Mouse (Mus musculus) midbrain, embryonic 14.5 days (tissue): ENCODE data around the gene Ap1ar. TPM values are rescaled to one million over a fixed set of nuclear protein-coding genes. Genes with fewer than 3 reads are reported as not detected.

Experiments used
- ATAC-seq: fragments of 200-750 bp; cut with Nextera tagmentation; 2 replicates; pipeline ENCODE4 v1.8.0; 2017; ENCODE audit warnings: moderate number of reproducible peaks, moderate library complexity; ENCODE audit not compliant: low FRiP score, low TSS enrichment
- DNase-seq: peaks from one replicate; pipeline ENCODE4 v3.0.0-alpha.2; 2015
- H3K27ac ChIP-seq: fragments of 300-500 bp; sonication (generic); replicated peaks from 2 replicates; pipeline ENCODE4 v1.5.1; 2014; ENCODE audit warnings: mild to moderate bottlenecking, low read depth, low read length, moderate library complexity
- H3K27me3 ChIP-seq: fragments of 300-500 bp; sonication (generic); 2 replicates; pipeline ENCODE4 v1.6.1; 2014; ENCODE audit warnings: low read length, control low read depth, mixed read lengths; ENCODE audit not compliant: control insufficient read depth, insufficient read depth
- H3K36me3 ChIP-seq: fragments of 300-500 bp; sonication (generic); 2 replicates; pipeline ENCODE4 v1.6.1; 2014; ENCODE audit warnings: low read length, control low read depth; ENCODE audit not compliant: control insufficient read depth, insufficient read depth
- H3K4me1 ChIP-seq: fragments of 300-500 bp; sonication (generic); 2 replicates; pipeline ENCODE4 v1.6.1; 2014; ENCODE audit warnings: mild to moderate bottlenecking, antibody characterized with exemption, low read length, control low read depth; ENCODE audit not compliant: control insufficient read depth, insufficient read depth
- H3K4me2 ChIP-seq: fragments of 300-500 bp; sonication (generic); 2 replicates; pipeline ENCODE4 v1.6.1; 2014; ENCODE audit warnings: mild to moderate bottlenecking, low read length, moderate library complexity
- H3K4me3 ChIP-seq: fragments of 300-500 bp; sonication (generic); replicated peaks from 2 replicates; pipeline ENCODE4 v1.5.1; 2014; ENCODE audit warnings: low read depth, low read length
- H3K9ac ChIP-seq: fragments of 300-500 bp; sonication (generic); replicated peaks from 2 replicates; pipeline ENCODE4 v1.6.1; 2014; ENCODE audit warnings: mild to moderate bottlenecking, low read length, moderate library complexity
- H3K9me3 ChIP-seq: fragments of 300-500 bp; sonication (generic); 2 replicates; pipeline ENCODE4 v1.6.1; 2016; ENCODE audit warnings: low read length, control low read depth, mixed read lengths; ENCODE audit not compliant: control insufficient read depth
- WGBS: fragments of 180-500 bp; shearing (Covaris S2); extraction: QIAGEN DNeasy Blood & Tissue Kit; methylation state at CpG from one replicate; pipeline ENCODE4 v1.1.7; 2014; 5-methylcytosine and 5-hydroxymethylcytosine counted together
- polyA plus RNA-seq: library from polyadenylated mRNA; unstranded; fragments of >200 nt; fragmentation: Nextera tagmentation; extraction: Ambion mirVana; gene quantifications from 2 replicates; pipeline ENCODE4 v1.2.1, GENCODE M21; 2014

The Ap1ar gene
- polyA plus RNA-seq, 1 experiment from 2014 or later = 83.4 TPM

DNA sequence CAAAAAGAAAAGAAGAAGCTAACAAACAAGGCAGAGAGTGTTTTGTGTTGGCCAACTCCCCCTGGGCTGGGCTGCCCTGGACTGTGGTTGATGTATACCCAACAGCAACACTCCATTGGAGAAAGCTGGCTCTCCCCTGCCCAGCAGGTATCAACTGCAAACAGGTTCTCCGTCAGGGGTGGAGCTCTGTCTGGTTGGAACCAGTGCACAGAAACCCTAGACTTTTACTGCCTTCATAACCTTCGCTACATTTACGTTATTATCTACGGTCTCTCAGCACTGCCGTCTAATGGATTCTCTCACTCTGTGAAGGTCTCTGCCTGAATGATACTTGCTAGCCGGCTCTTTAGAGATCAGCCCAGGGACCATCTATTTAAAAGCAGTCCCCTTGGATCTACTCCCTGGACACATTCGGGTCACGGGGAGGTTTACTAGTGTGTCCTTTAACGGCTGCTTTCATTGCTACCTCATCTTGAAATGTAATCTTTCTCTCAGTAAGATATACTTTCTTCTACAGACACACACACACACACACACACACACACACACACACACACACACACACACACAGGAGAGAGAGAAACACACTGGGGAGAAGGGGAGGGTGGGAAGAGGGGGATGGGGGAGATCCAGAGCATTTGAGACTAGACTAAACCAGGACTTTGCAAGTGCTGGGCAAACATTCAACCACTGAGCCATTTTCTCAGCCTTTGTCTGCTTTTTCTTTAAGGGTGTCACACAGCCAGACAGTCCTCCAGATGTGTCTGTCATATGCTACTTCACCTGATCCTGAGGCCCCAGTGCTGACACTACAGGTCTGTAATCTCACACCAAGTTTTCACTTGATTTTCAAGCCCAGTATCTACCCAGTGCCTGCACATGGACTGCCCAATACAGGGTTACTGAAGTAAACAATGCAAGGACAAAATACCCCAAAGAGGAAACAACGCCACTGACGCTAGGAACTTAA lies 18.3 kb downstream of the Ap1ar start:
- Histone ChIP-seq H3K9me3 (no peaks in the 10 kb centered on the region), H3K4me3 (no peak overlapping the region), H3K36me3 (peaks cover 48% of the 10 kb centered on the region), H3K27me3 (no peaks in the 10 kb centered on the region), H3K4me1 (no peaks in the 10 kb centered on the region), H3K27ac (no peak overlapping the region), H3K9ac (no peak overlapping the region), H3K4me2 (no peak overlapping the region)
- ATAC-seq = no peak
- no peak for DNase-seq
- WGBS = 90% methylated on average over 11 of the region's 11 CpGs

DNA sequence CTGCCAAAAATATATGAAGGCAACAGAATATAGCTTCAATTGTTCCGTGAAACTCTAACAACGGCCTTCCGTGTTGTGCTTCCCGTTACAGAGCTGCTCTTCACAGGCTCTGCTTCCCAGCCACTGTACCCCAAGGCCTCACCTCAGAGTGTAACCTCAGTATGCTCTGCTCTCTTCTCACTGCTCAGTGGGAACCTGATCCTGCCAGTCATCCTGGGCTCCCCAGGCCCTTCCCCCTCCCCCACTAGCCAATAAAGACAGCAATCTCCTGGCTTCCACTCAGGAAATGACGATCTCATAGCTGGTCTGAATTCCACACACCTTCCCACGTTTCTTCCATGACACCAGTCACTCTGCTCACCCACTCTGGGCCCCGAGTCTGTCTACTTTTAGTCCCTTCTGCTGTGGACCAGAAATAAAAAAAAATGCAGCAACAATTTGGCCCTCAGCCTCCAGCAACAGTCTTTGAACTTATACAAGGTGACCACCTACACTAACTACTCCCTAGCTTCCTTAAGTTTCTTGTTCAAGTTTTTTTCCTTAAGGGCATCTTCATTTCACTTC lies 20.1 kb downstream of the Ap1ar start:
- no peak for ATAC-seq
- Histone ChIP-seq H3K27ac (no peak overlapping the region), H3K27me3 (no peaks in the 10 kb centered on the region), H3K9me3 (no peaks in the 10 kb centered on the region), H3K4me2 (no peak overlapping the region), H3K4me1 (no peaks in the 10 kb centered on the region), H3K9ac (no peak overlapping the region), H3K4me3 (no peak overlapping the region), H3K36me3 (peaks cover 61% of the 10 kb centered on the region)
- 87% methylated on average over 7 of the region's 7 CpGs for WGBS
- DNase-seq = no peak

DNA sequence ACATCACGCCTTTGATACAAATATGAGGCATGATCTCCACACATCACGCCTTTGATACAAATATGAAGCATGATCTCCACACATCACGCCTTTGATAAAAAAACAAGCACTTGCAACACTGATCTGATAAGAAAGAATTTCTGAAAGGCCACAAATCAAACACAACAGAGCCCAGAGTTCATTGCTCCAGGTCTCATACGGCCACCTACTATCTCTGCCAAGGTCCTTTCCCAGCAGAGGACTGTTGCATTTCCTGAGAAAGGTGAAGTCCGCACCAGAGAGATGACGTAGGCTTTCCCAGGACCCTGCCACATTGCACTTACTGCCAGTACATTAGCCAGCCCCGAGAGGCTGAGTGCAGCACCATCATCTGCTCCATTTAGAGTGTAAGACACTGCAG lies 28.2 kb downstream of the Ap1ar start:
- no peak overlapping the region for H3K4me2 ChIP-seq
- no peak overlapping the region for H3K9ac ChIP-seq
- H3K9me3 ChIP-seq = no peaks in the 10 kb centered on the region
- H3K27me3 ChIP-seq = no peaks in the 10 kb centered on the region
- no peak overlapping the region for H3K4me3 ChIP-seq
- no peak for ATAC-seq
- DNase-seq = no peak
- no peaks in the 10 kb centered on the region for H3K4me1 ChIP-seq
- no peak overlapping the region for H3K27ac ChIP-seq
- 97% methylated on average over 7 of the region's 7 CpGs for WGBS
- peaks cover 77% of the 10 kb centered on the region for H3K36me3 ChIP-seq

DNA sequence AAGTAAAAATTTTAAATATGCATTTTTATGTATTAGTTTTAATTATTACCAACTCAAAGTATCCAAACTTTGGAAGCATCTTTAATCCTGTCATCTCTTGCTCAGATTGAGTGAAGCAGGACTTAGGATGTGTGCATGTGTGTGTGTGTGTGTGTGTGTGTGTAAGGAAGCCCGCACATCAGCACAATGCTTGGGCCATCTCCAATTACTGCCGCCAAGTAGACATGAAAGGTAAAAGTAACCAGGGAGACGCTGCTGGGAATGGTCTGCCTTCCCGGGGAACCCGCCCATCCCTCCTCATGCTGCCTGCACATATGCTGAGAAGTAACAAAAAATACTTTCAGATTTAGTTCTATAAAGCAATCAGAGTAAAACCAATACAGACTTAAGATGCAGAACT lies 29.5 kb downstream of the Ap1ar start:
- 65% methylated on average over 5 of the region's 5 CpGs for WGBS
- peaks cover 66% of the 10 kb centered on the region for H3K36me3 ChIP-seq
- no peaks in the 10 kb centered on the region for H3K9me3 ChIP-seq
- DNase-seq = no peak
- no peaks in the 10 kb centered on the region for H3K4me1 ChIP-seq
- H3K27me3 ChIP-seq = no peaks in the 10 kb centered on the region
- H3K4me2 ChIP-seq = no peak overlapping the region
- no peak overlapping the region for H3K27ac ChIP-seq
- H3K4me3 ChIP-seq = no peak overlapping the region
- H3K9ac ChIP-seq = no peak overlapping the region
- no peak for ATAC-seq

DNA sequence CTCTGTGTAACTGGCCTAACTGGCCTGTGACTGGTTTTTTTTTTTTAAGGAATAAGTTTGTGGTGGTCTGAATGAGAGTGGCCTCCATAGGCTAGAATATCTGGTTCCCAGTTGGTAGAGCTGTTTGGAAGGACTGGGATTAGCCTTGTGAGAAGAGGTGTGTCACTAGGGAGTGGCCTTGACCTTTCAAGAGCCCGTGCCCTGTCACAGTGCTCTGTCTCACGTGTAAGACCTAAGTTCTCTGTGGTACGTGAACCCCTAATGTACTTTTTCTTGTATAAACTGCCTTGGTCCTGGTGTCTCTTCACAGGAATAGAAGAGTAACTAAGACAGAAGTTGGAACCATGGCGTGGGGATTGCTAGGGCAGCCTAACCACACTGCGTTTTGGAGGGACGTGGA lies 31.3 kb downstream of the Ap1ar start:
- Histone ChIP-seq H3K4me2 (no peak overlapping the region), H3K9ac (no peak overlapping the region), H3K9me3 (no peaks in the 10 kb centered on the region), H3K4me3 (no peak overlapping the region), H3K4me1 (no peaks in the 10 kb centered on the region), H3K27me3 (no peaks in the 10 kb centered on the region), H3K27ac (no peak overlapping the region), H3K36me3 (peaks cover 48% of the 10 kb centered on the region)
- ATAC-seq (no peak), DNase-seq (no peak)
- WGBS = 93% methylated on average over 6 of the region's 6 CpGs

DNA sequence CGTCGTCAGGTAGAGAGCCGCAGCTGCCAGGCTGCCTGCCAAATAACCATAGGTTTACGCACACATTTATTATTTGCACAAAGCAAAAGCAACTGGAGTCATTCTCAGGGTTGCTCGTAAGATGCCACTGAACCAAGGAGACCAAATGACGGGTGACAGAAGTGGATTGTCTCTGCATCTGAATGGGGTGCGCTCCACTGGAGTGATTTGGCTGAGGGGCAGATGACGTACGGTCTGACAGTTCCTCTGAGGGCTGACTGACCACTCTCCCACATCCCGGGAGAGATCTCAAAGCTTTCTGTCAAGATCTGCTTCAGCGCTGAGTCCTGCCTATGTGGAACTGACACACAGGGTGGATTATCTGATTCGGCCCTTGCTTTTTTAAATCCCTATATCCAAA lies 32.3 kb downstream of the Ap1ar start:
- DNase-seq (no peak), ATAC-seq (no peak)
- peaks cover 41% of the 10 kb centered on the region for H3K36me3 ChIP-seq
- H3K9me3 ChIP-seq = no peaks in the 10 kb centered on the region
- no peaks in the 10 kb centered on the region for H3K27me3 ChIP-seq
- no peak overlapping the region for H3K4me3 ChIP-seq
- no peak overlapping the region for H3K27ac ChIP-seq
- no peaks in the 10 kb centered on the region for H3K4me1 ChIP-seq
- H3K9ac ChIP-seq = no peak overlapping the region
- no peak overlapping the region for H3K4me2 ChIP-seq
- WGBS = 61% methylated on average over 12 of the region's 12 CpGs

DNA sequence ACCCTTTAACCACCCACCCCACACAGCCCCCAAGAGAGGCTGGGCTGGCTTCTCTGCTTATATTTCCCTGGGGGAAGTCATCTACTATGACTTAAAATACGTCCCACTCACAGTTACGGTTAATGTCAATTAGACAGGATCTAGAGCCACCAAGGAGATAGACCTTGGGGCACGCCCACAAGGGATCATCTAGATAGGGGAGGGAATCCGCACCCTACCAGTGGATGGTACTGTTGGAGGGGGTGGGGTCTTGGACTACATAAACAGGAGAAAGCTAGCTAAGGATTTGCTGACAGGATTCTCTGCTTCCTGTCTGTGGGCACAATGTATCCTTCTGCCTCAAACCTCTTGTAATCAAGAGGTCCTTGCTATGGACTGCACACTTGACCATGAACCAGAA lies 32.9 kb downstream of the Ap1ar start:
- no peak for DNase-seq
- Histone ChIP-seq H3K9ac (no peak overlapping the region), H3K27ac (no peak overlapping the region), H3K36me3 (peaks cover 35% of the 10 kb centered on the region), H3K27me3 (no peaks in the 10 kb centered on the region), H3K4me3 (no peak overlapping the region), H3K4me2 (no peak overlapping the region), H3K9me3 (no peaks in the 10 kb centered on the region), H3K4me1 (no peaks in the 10 kb centered on the region)
- WGBS = 81% methylated on average over 4 of the region's 4 CpGs
- no peak for ATAC-seq

DNA sequence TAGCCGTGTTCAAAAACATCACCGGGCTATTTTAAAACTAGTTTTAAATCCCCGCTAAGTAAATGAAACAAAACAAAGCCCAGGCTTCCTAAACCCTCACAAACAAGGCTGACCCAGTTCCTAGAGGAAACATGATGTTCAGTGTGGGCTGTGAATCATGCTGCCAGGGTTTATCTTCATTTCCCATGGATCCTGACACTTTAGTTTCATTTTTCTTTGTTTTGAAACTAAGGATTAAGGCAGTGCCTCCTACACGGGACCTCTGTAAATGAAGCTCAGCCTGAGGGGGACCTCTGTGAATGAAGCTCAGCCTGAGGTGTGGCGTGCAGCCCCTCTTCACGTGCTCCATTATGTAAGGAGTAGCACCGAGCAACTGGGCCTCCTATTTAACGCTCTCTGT lies 34.5 kb downstream of the Ap1ar start:
- Histone ChIP-seq H3K36me3 (peaks cover 19% of the 10 kb centered on the region), H3K4me2 (no peak overlapping the region), H3K9me3 (no peaks in the 10 kb centered on the region), H3K9ac (no peak overlapping the region), H3K27me3 (no peaks in the 10 kb centered on the region), H3K27ac (no peak overlapping the region), H3K4me1 (no peaks in the 10 kb centered on the region), H3K4me3 (no peak overlapping the region)
- WGBS = 54% methylated on average over 8 of the region's 8 CpGs
- no peak for ATAC-seq
- DNase-seq = no peak

DNA sequence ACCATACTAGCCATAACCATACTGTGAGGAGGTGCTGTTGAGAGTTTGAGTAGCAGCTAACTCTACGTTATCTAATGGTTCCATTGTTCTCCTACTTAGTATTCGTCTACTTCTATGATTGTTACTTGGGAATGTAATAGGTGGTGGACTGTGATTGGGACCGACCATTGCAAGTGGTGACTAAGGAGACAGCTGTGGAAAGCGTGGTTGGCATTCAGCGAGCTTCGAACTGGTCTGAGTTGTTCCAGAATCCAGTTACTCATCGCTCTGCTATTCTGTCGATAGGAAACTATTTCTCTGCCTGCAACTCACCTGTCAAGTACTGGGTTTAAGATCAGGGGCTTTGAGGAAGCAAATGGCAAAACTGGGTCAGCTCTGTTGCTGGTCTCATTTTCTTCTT lies 36.2 kb downstream of the Ap1ar start:
- Histone ChIP-seq H3K36me3 (peaks cover 8% of the 10 kb centered on the region; the same call in 1 of the 2 replicates), H3K4me3 (no peak overlapping the region), H3K4me1 (no peaks in the 10 kb centered on the region), H3K9ac (no peak overlapping the region), H3K9me3 (no peaks in the 10 kb centered on the region), H3K27ac (no peak overlapping the region), H3K27me3 (no peaks in the 10 kb centered on the region), H3K4me2 (no peak overlapping the region)
- 94% methylated on average over 8 of the region's 8 CpGs for WGBS
- ATAC-seq (no peak), DNase-seq (no peak)
